Mouse (Mus musculus): Measurements from ENCODE around the gene Npffr2. TPM values are rescaled to one million over a fixed set of nuclear protein-coding genes. Genes with fewer than 3 reads are reported as not detected.

The Npffr2 gene
- polyA plus RNA-seq, 1 experiment from 2014 or later, result 0.75 TPM

DNA sequence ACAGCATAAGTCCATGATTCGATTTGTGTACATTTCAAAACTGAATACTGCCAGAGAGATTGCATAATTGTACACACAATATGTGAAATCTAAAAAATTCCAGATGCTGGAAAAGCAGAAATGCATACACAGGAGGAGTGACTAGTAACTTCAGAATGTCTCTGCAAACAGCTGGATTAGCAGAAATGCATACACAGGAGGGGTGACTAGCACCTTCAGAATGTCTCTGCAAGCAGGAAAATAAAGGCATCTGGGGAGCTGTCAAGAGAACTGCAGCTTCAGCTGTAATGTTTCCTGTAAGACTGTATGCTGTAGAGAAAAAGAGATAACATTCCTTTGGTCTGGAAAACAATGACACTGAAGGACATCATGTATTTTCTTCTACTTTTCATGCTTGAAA lies 51.4 kb downstream of the Npffr2 start:
- Histone ChIP-seq H3K9ac (no peak overlapping the region), H3K9me3 (no peaks in the 10 kb centered on the region), H3K27me3 (no peaks in the 10 kb centered on the region), H3K27ac (no peak overlapping the region), H3K4me1 (no peaks in the 10 kb centered on the region), H3K4me3 (no peak overlapping the region), H3K4me2 (replicated peaks) (no peak overlapping the region), H3K36me3 (no peaks in the 10 kb centered on the region)
- ATAC-seq (ENCODE audit: insufficient number of reproducible peaks, insufficient read depth, low FRiP score, low TSS enrichment), result no peak
- 75% methylated on average over 1 of the region's 1 CpGs for WGBS

DNA sequence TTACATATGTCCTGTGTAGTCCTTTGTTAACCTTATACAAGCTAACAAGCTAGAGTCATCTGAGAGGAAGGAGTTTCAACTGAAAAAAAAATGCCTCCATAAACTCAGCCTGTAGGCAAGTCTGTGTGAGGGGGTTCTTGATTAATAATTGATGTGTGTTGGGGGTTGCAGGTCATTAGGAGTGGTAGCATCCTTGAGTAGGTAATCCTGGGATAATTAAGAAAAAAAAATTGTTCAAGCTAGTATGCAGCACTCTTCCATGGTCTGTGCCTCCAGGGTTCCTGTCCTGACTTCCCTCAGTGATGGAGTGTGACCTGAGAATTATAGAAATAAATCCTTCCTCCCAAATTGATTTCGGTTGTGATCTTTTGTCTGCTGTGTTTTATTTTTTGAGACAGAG lies 52.0 kb downstream of the Npffr2 start:
- Histone ChIP-seq H3K27me3 (no peaks in the 10 kb centered on the region), H3K9ac (no peak overlapping the region), H3K4me1 (no peaks in the 10 kb centered on the region), H3K27ac (no peak overlapping the region), H3K36me3 (no peaks in the 10 kb centered on the region), H3K4me2 (replicated peaks) (no peak overlapping the region), H3K4me3 (no peak overlapping the region), H3K9me3 (no peaks in the 10 kb centered on the region)
- ATAC-seq (ENCODE audit: insufficient number of reproducible peaks, insufficient read depth, low FRiP score, low TSS enrichment), result no peak
- WGBS, result 83% methylated on average over 1 of the region's 1 CpGs

DNA sequence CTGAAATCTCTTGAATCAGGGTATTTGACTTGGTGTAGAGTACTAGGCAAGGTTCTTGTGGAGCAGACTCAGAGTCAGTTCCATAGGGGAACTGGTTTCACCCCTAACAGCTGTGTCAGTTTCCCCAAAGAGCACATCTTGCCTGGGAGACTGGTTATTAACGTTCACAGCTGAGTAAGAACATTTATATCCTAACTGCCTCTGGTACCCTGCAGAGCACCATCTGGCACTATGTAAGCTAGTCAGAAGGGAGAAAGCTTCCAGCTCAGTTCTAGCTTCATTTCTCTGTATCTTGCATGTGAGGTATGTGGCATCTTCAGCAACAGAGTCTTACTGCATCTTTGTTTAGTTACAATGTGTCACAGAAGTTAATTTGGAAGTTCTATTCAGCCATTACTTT lies 53.9 kb downstream of the Npffr2 start:
- Histone ChIP-seq H3K9ac (no peak overlapping the region), H3K4me1 (no peaks in the 10 kb centered on the region), H3K9me3 (no peaks in the 10 kb centered on the region), H3K4me2 (replicated peaks) (no peak overlapping the region), H3K27me3 (no peaks in the 10 kb centered on the region), H3K36me3 (no peaks in the 10 kb centered on the region), H3K27ac (no peak overlapping the region), H3K4me3 (no peak overlapping the region)
- no peak for ATAC-seq (ENCODE audit: insufficient number of reproducible peaks, insufficient read depth, low FRiP score, low TSS enrichment)
- 64% methylated on average over 1 of the region's 1 CpGs for WGBS

DNA sequence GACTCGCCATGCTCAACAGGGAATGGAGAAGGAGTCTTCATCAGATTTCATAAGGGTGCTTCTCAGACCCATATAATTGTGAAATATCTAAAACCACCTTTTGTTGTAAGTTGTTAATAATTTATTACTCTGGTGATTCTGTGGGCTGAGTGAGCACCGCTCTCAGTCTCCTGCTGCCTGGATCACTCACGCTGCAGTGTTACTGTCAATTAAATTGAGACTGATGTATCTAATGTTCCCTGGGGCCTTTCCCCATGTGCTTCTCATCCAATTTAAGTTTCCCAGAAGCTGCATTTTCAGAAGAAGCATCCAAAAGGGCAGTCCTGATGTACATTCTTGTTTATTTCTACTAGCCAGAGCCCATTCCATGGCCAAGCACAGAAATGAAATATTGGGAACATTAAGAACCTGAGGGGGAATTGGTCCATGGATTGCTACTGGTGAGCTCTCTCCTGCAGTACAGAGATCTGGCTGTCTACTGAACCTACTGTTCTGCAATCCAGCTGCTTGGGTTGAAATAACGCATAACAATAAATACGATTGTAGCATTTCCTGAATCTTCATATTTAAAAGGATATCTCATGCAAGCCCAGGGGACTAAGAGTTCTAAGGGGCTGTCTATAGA lies 54.6 kb downstream of the Npffr2 start:
- no peaks in the 10 kb centered on the region for H3K9me3 ChIP-seq
- no peak overlapping the region for H3K27ac ChIP-seq
- H3K4me3 ChIP-seq, result no peak overlapping the region
- H3K27me3 ChIP-seq, result no peaks in the 10 kb centered on the region
- H3K9ac ChIP-seq, result no peak overlapping the region
- no peaks in the 10 kb centered on the region for H3K4me1 ChIP-seq
- no peak overlapping the region for H3K4me2 ChIP-seq (replicated peaks)
- WGBS, result 84% methylated on average over 5 of the region's 5 CpGs
- no peak for ATAC-seq (ENCODE audit: insufficient number of reproducible peaks, insufficient read depth, low FRiP score, low TSS enrichment)
- no peaks in the 10 kb centered on the region for H3K36me3 ChIP-seq

DNA sequence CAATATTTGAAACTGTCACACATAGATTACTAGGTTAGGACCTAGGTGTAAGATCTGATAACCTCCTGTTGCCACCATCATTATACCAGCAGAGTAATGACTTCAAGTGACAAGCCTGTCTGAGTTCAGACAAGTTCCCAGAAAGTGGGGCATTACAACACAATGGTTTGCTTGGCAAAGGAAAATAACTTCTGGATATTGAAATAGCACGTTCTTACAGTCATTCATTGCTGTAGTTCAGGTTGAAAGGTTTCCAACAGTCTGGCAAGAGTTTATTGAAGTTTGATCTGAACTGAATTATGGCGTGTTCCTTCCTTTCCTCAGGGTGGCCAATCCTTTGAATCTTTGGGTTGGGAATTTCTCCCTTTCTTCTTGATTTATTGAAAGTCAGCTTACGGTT lies 57.8 kb downstream of the Npffr2 start:
- Histone ChIP-seq H3K36me3 (no peaks in the 10 kb centered on the region), H3K9ac (no peak overlapping the region), H3K9me3 (no peaks in the 10 kb centered on the region), H3K27ac (no peak overlapping the region), H3K4me1 (no peaks in the 10 kb centered on the region), H3K4me2 (replicated peaks) (no peak overlapping the region), H3K27me3 (no peaks in the 10 kb centered on the region), H3K4me3 (no peak overlapping the region)
- no peak for ATAC-seq (ENCODE audit: insufficient number of reproducible peaks, insufficient read depth, low FRiP score, low TSS enrichment)
- WGBS, result 89% methylated on average over 3 of the region's 3 CpGs

DNA sequence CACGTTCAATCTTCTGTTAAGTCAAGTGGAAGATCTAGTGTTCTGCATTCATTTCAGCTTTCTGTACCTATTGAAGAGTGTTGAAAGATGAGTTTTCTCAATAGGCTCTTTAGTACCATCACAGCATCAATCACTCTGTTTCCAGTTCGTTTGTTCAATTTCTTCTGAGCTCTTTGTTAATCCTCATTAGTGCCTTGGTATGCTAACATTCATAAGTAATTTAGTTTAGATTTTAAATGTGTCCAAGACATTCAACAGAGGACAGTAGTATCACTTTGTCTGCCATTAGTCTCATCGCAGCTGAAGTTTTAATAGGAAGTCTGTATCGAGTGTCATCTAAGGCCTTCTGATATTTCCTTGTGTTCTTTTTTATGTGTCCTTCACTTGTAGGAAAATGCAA lies 65.1 kb downstream of the Npffr2 start:
- H3K4me2 ChIP-seq (replicated peaks), result no peak overlapping the region
- no peak overlapping the region for H3K9ac ChIP-seq
- no peaks in the 10 kb centered on the region for H3K36me3 ChIP-seq
- H3K4me3 ChIP-seq, result no peak overlapping the region
- no peaks in the 10 kb centered on the region for H3K9me3 ChIP-seq
- 81% methylated on average over 4 of the region's 4 CpGs for WGBS
- H3K27me3 ChIP-seq, result no peaks in the 10 kb centered on the region
- H3K4me1 ChIP-seq, result no peaks in the 10 kb centered on the region
- ATAC-seq (ENCODE audit: insufficient number of reproducible peaks, insufficient read depth, low FRiP score, low TSS enrichment), result no peak
- H3K27ac ChIP-seq, result no peak overlapping the region

DNA sequence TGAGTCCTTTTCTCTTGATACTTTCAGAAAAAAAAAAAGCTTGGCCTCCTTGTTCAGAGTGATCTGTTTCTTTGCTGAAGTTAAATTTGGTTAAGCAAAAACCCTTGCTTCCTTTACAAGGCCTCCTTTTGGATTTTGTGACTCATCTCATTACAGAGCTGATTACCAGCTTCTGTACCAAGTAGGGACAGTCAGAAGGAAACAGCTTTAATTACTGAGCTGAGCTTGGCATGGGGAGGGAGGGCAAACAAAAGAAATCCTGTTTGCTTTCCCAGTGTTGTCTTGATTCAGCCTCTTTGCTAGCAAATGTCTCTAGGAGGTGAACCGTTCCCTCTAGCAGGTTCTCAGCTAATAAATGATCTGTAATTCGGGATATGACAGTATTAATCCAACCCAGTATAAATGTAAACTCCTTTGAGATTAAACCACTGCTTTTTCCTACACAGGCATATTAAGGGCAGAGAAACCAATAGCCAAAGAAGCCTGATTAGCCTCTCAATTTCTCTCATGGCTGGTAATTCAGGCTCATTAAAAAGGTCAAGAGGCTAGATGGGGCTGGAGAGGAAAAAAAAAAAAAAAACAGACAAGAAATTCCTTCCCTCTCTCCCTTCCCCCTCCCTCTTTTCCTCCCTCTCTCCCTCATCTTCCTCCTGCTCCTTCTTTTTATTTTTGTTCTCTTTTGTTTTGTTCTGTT lies 84.2 kb downstream of the Npffr2 start:
- ATAC-seq (ENCODE audit: insufficient number of reproducible peaks, insufficient read depth, low FRiP score, low TSS enrichment), result no peak
- Histone ChIP-seq H3K4me1 (no peaks in the 10 kb centered on the region), H3K4me3 (no peak overlapping the region), H3K27me3 (no peaks in the 10 kb centered on the region), H3K4me2 (replicated peaks) (no peak overlapping the region), H3K36me3 (no peaks in the 10 kb centered on the region), H3K9ac (no peak overlapping the region), H3K9me3 (no peaks in the 10 kb centered on the region), H3K27ac (no peak overlapping the region)
- 23% methylated on average over 2 of the region's 2 CpGs for WGBS

DNA sequence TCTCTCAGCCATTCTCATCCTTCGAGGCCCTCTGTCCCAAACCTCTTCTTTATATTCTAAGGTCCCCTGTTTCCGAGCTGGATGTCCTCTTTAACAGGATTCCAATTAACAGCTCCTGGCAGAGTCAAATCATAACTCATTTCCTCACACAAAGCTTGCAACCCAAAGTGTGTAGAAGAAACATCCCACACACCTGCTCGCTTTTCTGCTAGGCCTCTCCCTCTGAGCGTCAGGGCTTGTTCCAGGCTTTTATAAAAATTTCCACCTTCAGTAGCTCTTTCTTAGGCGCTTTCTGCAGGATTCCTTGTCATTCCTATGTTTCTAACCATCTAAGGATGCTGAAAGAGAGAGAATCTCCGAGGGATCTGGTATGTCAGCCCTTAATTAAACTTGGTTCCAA lies 85.0 kb downstream of the Npffr2 start:
- H3K27ac ChIP-seq, result no peak overlapping the region
- H3K4me1 ChIP-seq, result no peaks in the 10 kb centered on the region
- WGBS, result 60% methylated on average over 6 of the region's 6 CpGs
- no peak for ATAC-seq (ENCODE audit: insufficient number of reproducible peaks, insufficient read depth, low FRiP score, low TSS enrichment)
- no peak overlapping the region for H3K4me3 ChIP-seq
- H3K36me3 ChIP-seq, result no peaks in the 10 kb centered on the region
- no peaks in the 10 kb centered on the region for H3K9me3 ChIP-seq
- H3K4me2 ChIP-seq (replicated peaks), result no peak overlapping the region
- H3K9ac ChIP-seq, result no peak overlapping the region
- H3K27me3 ChIP-seq, result no peaks in the 10 kb centered on the region

DNA sequence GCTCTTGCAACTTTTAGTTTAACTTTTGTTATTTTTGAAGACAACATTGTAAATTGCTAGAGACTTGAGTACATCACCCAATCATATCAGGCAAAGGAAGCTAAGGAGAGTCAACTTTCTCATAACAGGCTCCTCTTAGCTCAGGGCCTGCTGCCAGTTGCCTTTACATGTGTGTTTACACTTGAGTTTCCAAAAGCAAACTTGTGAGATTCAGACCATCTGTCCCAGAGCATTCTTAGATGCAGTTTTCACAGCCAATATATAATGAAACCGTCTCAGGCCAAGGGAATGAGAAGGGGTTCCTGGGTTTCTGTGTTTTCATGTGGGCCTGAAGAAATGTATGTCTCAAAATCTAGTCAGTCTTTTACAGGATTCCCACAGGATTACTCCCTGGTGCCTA lies 104.4 kb downstream of the Npffr2 start:
- Histone ChIP-seq H3K4me3 (no peak overlapping the region), H3K9me3 (no peaks in the 10 kb centered on the region), H3K9ac (no peak overlapping the region), H3K27ac (no peak overlapping the region), H3K4me2 (replicated peaks) (no peak overlapping the region), H3K27me3 (no peaks in the 10 kb centered on the region), H3K4me1 (no peaks in the 10 kb centered on the region), H3K36me3 (no peaks in the 10 kb centered on the region)
- 52% methylated on average over 1 of the region's 1 CpGs for WGBS
- no peak for ATAC-seq (ENCODE audit: insufficient number of reproducible peaks, insufficient read depth, low FRiP score, low TSS enrichment)

Other genes starting within 250 kb of the Npffr2 start
- gene Gc, start 69.5 kb upstream of the Npffr2 start, polyA plus RNA-seq (2016; fragmentation: Nextera tagmentation; extraction: Ambion mirVana), result not detected in 2 replicates

Measured in embryonic facial prominence, embryonic 12.5 days (tissue).